Mouse (Mus musculus): ENCODE data around the gene Mgme1. TPM values are rescaled to one million over a fixed set of nuclear protein-coding genes. Genes with fewer than 3 reads are reported as not detected.

The Mgme1 gene
- polyA plus RNA-seq, 1 experiment = 4.7 TPM

GRCm38 (mm10) chr2:144276885-144277284 lies 6.4 kb downstream of the Mgme1 start:
- peaks cover 14% of the 10 kb centered on the region for H3K4me1 ChIP-seq (replicated peaks; ENCODE audit: control insufficient read depth, insufficient read depth, low read length)
- DNase-seq = no peak
- WGBS = 98% methylated on average over 3 of the region's 3 CpGs
- H3K4me3 ChIP-seq (ENCODE audit: control insufficient read depth, insufficient read depth, low read length) = no peak overlapping the region
- no peaks in the 10 kb centered on the region for H3K27me3 ChIP-seq (ENCODE audit: control insufficient read depth, insufficient read depth, low read length)
- no peak overlapping the region for H3K27ac ChIP-seq (ENCODE audit: control insufficient read depth, insufficient read depth, low read length)
- no peak for TF ChIP-seq POLR2A (IDR thresholded peaks at IDR 0.05; ENCODE audit: control insufficient read depth, extremely low read depth, insufficient read depth, low read length, poor library complexity)
- no peak for TF ChIP-seq CTCF (IDR thresholded peaks at IDR 0.05; ENCODE audit: borderline replicate concordance, control insufficient read depth, extremely low read depth, insufficient read depth, low read length, poor library complexity)
- H3K36me3 ChIP-seq (ENCODE audit: control insufficient read depth, insufficient read depth, low read length) = peaks cover 5% of the 10 kb centered on the region; the same call in 1 of the 2 replicates

- Histone ChIP-seq H3K4me1 (replicated peaks; ENCODE audit: control insufficient read depth, insufficient read depth, low read length) (peaks cover 7% of the 10 kb centered on the region), H3K4me3 (ENCODE audit: control insufficient read depth, insufficient read depth, low read length) (no peak overlapping the region), H3K36me3 (ENCODE audit: control insufficient read depth, insufficient read depth, low read length) (peaks cover 5% of the 10 kb centered on the region; the same call in 1 of the 2 replicates), H3K27me3 (ENCODE audit: control insufficient read depth, insufficient read depth, low read length) (no peaks in the 10 kb centered on the region), H3K27ac (ENCODE audit: control insufficient read depth, insufficient read depth, low read length) (no peak overlapping the region)
- 70% methylated on average over 5 of the region's 5 CpGs for WGBS
- no peak for TF ChIP-seq POLR2A (IDR thresholded peaks at IDR 0.05; ENCODE audit: control insufficient read depth, extremely low read depth, insufficient read depth, low read length, poor library complexity)
- no peak for TF ChIP-seq CTCF (IDR thresholded peaks at IDR 0.05; ENCODE audit: borderline replicate concordance, control insufficient read depth, extremely low read depth, insufficient read depth, low read length, poor library complexity)
- no peak for DNase-seq
These were observed 9.3 kb downstream of the Mgme1 start for GRCm38 (mm10) chr2:144279742-144280141.

- H3K27ac ChIP-seq (ENCODE audit: control insufficient read depth, insufficient read depth, low read length) = no peak overlapping the region
- TF ChIP-seq POLR2A (IDR thresholded peaks at IDR 0.05; ENCODE audit: control insufficient read depth, extremely low read depth, insufficient read depth, low read length, poor library complexity) (no peak), CTCF (IDR thresholded peaks at IDR 0.05; ENCODE audit: borderline replicate concordance, control insufficient read depth, extremely low read depth, insufficient read depth, low read length, poor library complexity) (no peak)
- WGBS = 89% methylated on average over 3 of the region's 3 CpGs
These were observed 10.1 kb downstream of the Mgme1 start for GRCm38 (mm10) chr2:144280568-144280967.

GRCm38 (mm10) chr2:144281417-144281816 lies 11.0 kb downstream of the Mgme1 start:
- no peak for DNase-seq
- TF ChIP-seq POLR2A (IDR thresholded peaks at IDR 0.05; ENCODE audit: control insufficient read depth, extremely low read depth, insufficient read depth, low read length, poor library complexity) = no peak
- TF ChIP-seq CTCF (IDR thresholded peaks at IDR 0.05; ENCODE audit: borderline replicate concordance, control insufficient read depth, extremely low read depth, insufficient read depth, low read length, poor library complexity) = no peak
- Histone ChIP-seq H3K27ac (ENCODE audit: control insufficient read depth, insufficient read depth, low read length) (no peak overlapping the region), H3K4me1 (replicated peaks; ENCODE audit: control insufficient read depth, insufficient read depth, low read length) (0 out of 2 replicates have a peak, but pooled peaks cover under 1% of the 10 kb centered on the region), H3K27me3 (ENCODE audit: control insufficient read depth, insufficient read depth, low read length) (no peaks in the 10 kb centered on the region), H3K4me3 (ENCODE audit: control insufficient read depth, insufficient read depth, low read length) (no peak overlapping the region), H3K36me3 (ENCODE audit: control insufficient read depth, insufficient read depth, low read length) (peaks cover 5% of the 10 kb centered on the region; the same call in 1 of the 2 replicates)
- 89% methylated on average over 3 of the region's 3 CpGs for WGBS

More at GRCm38 (mm10) chr2:144280568-144280967, 10.1 kb downstream of the Mgme1 start:
- H3K36me3 ChIP-seq (ENCODE audit: control insufficient read depth, insufficient read depth, low read length) = peaks cover 5% of the 10 kb centered on the region; the same call in 1 of the 2 replicates
- DNase-seq = no peak
- H3K4me1 ChIP-seq (replicated peaks; ENCODE audit: control insufficient read depth, insufficient read depth, low read length) = peaks cover 3% of the 10 kb centered on the region; the same call in 1 of the 2 replicates
- H3K4me3 ChIP-seq (ENCODE audit: control insufficient read depth, insufficient read depth, low read length) = no peak overlapping the region
- H3K27me3 ChIP-seq (ENCODE audit: control insufficient read depth, insufficient read depth, low read length) = no peaks in the 10 kb centered on the region

- no peaks in the 10 kb centered on the region for H3K36me3 ChIP-seq (ENCODE audit: control insufficient read depth, insufficient read depth, low read length)
- no peak for TF ChIP-seq POLR2A (IDR thresholded peaks at IDR 0.05; ENCODE audit: control insufficient read depth, extremely low read depth, insufficient read depth, low read length, poor library complexity)
- no peak for TF ChIP-seq CTCF (IDR thresholded peaks at IDR 0.05; ENCODE audit: borderline replicate concordance, control insufficient read depth, extremely low read depth, insufficient read depth, low read length, poor library complexity)
- H3K27me3 ChIP-seq (ENCODE audit: control insufficient read depth, insufficient read depth, low read length) = no peaks in the 10 kb centered on the region
- no peak for DNase-seq
- no peak overlapping the region for H3K27ac ChIP-seq (ENCODE audit: control insufficient read depth, insufficient read depth, low read length)
- no peaks in the 10 kb centered on the region for H3K4me1 ChIP-seq (replicated peaks; ENCODE audit: control insufficient read depth, insufficient read depth, low read length)
- no peak overlapping the region for H3K4me3 ChIP-seq (ENCODE audit: control insufficient read depth, insufficient read depth, low read length)
- WGBS = 91% methylated on average over 7 of the region's 7 CpGs
These were observed 19.9 kb downstream of the Mgme1 start for GRCm38 (mm10) chr2:144290321-144290720.

- TF ChIP-seq CTCF (IDR thresholded peaks at IDR 0.05; ENCODE audit: borderline replicate concordance, control insufficient read depth, extremely low read depth, insufficient read depth, low read length, poor library complexity) (no peak), POLR2A (IDR thresholded peaks at IDR 0.05; ENCODE audit: control insufficient read depth, extremely low read depth, insufficient read depth, low read length, poor library complexity) (no peak)
- Histone ChIP-seq H3K36me3 (ENCODE audit: control insufficient read depth, insufficient read depth, low read length) (no peaks in the 10 kb centered on the region), H3K27me3 (ENCODE audit: control insufficient read depth, insufficient read depth, low read length) (no peaks in the 10 kb centered on the region), H3K27ac (ENCODE audit: control insufficient read depth, insufficient read depth, low read length) (no peak overlapping the region), H3K4me1 (replicated peaks; ENCODE audit: control insufficient read depth, insufficient read depth, low read length) (no peaks in the 10 kb centered on the region), H3K4me3 (ENCODE audit: control insufficient read depth, insufficient read depth, low read length) (no peak overlapping the region)
- WGBS = 95% methylated on average over 11 of the region's 11 CpGs
- DNase-seq = no peak
These were observed 21.3 kb downstream of the Mgme1 start for GRCm38 (mm10) chr2:144291600-144292305.

All from thymus, adult 2 months (tissue).